Mouse (Mus musculus): ENCODE results near the gene Myrfl.

GRCm38 (mm10) chr10:116771215-116771935 lies 125.3 kb downstream of the Myrfl start:
- TF ChIP-seq CTCF (IDR thresholded peaks at IDR 0.05; ENCODE audit: borderline replicate concordance, control insufficient read depth, extremely low read depth, insufficient read depth, low read length, poor library complexity) (no peak), POLR2A (IDR thresholded peaks at IDR 0.05; ENCODE audit: control insufficient read depth, extremely low read depth, insufficient read depth, low read length, poor library complexity) (no peak)
